Mouse (Mus musculus) layer of hippocampus, adult 9-11 months (tissue): Measurements from ENCODE around the gene Slamf9.
A peak's percentile ranks its signal among the peaks of the same experiment; 100 is the strongest.

Source experiments
- DNase-seq: peaks from one replicate; pipeline ENCODE4 v3.0.0; 2022

Slamf9 gene

DNA sequence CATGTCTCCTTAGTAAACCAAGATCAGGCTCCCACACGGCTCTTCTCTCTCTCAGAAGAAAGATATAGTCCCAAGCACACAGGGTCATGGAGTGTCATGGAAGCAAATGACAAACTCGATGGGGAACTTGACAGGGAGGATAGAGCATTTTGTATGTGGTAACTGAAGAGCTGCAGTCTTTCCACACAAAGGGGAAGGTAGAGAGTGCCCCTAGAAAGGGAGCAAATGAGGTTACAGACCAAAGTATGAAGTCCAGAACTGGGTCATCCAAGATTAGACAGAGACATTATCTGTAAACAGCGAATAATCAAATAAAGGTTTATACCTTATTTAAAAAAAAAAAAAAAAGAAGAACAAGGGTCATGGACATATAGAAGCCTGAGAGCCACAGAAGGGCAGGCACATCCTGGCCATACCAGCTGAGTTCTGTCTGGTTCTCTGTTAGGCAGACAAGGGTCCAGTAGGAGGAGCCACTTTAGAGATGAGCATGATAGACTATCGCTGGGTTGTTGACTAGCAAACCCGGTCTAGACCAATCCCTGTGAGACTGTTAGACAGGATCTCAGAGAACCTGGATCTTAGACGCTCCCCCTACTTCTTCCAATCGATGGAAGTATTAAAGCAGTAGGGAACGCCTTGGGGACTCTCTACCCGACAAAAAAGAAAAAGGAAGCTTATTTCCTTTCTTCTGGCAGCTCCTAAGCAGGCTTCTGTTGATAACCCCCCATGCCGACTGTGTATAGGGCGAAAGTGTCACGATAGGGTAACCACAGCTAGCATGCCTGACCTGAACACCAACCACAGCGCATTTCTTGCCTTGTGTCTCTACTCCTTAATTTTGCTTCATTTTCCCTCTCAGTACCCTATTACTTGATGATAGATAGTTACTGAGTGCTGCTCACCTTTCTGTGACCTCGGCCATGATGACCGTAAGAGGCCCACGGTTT is 11.5 kb upstream of the Slamf9 start:
- no peak for DNase-seq

DNA sequence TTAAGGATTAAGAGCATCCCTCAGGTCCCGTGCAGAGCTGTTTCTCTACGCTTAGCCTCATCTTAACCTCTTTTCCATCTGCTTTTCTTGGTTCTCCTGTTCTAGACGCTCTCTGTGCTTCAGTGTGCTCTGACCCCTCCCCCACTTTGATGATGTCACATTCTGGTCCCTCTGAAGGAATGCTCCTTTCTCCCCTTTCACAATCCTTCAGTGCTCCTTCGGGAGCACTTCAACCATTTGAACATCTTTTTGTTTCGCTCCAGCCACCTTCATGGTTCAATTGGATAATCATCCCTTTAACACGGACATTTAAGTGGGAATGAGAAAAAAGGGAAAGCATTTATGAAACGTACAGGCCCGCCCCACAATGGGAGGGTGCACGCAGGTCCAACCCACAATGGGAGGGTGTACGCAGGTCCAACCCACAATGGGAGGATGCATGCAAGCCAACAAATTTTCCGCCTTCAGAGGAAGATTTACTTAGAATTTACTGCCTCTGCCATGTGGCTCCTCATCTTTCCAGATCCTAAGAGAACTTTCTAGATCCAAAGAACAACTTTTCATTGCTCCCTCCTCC is 6.8 kb upstream of the Slamf9 start:
- DNase-seq: no peak

- DNase-seq: no peak
Observed at GRCm38 (mm10) chr1:172469373-172469772, 5.8 kb upstream of the Slamf9 start.

GRCm38 (mm10) chr1:172469810-172470448 is 5.2 kb upstream of the Slamf9 start:
- DNase-seq: no peak

GRCm38 (mm10) chr1:172472909-172473308 is 2.2 kb upstream of the Slamf9 start:
- no peak for DNase-seq

GRCm38 (mm10) chr1:172474196-172474595 is 962 bp upstream of the Slamf9 start:
- DNase-seq: no peak

- no peak for DNase-seq
Observed at GRCm38 (mm10) chr1:172478020-172478419, 2.9 kb downstream of the Slamf9 start.

- DNase-seq: no peak
Observed at GRCm38 (mm10) chr1:172480376-172480775, 5.2 kb downstream of the Slamf9 start.

DNA sequence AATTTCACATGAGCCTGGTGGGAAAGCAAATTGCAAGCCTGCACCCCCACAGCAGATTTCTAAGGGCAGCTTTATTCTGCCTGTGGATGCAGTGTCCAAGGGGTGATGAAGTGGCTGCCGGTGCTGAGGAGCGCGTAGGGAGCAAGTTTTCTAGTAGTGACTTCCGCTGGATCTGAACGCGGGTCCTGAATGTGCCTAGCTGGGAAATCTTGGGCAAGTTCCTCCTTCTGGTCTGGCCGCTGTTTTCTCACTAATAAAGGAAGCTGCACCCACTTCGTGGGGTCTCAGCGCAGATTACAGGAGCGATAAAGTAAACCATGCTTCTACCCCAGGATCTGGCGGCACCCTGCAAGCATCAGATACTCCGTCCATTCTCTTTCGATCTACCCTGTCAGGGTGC is 6.0 kb downstream of the Slamf9 start:
- DNase-seq: no peak

GRCm38 (mm10) chr1:172481540-172482280 is 6.6 kb downstream of the Slamf9 start, which contains the start of gene Igsf9:
Gene Igsf9 (plus strand): TSS chr1:172481788.
- DNase-seq: peak; percentile 95

DNA sequence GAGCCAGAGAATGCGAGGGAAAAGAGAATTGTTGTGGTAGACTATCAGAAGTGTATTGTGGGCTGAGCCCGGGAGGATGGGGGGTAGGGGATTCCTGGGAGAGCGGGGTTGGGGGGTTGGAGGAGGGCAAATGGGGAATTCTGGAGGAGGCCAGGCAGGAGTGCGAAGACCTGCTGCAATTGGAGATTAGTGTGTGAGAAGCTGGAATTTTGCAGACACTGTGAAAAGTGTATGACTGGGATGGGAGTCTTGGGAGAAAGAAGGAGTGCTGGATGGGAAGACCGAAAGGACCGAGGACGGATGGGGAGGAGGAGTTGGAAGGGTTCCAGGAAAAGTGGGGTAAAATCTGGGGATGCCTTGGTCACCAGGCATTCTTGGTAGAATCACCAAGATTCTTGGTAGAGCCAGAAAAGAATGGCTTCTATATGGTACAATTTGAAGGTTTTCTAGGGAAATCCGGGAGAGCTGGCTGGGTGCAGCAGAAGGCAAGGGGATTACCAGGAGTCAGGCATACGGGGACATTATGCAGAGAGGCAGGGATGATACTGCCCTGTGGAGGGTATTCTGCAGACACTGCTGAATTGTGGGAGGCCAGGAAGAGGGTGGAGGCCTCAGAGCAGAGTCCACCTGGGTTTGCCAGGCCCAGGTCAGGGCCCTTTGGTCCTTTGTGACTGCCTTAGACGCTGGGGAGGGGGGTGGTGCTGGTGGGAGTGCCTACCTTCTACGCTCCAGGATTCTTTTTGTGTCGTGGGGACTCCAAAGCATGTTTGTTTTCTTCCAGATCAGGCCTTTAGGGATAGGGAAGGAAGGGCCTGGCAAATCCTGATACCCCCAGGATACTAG is 7.6 kb downstream of the Slamf9 start:
- no peak for DNase-seq

DNA sequence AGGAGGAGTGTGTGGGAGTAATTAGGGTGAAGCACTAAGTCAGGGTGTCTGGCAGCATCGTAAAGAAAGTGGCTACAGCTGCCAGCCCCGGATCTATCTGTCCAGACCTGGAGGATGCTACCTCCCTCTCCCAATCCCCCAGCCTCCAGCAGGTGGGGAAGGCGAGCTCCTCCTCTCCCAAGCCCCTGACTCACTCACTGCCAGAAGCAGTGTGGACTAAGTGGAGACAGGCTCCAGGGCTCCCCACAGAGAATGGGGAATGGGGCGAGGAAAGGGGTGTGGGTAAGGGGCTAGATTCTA is 8.2 kb downstream of the Slamf9 start:
- DNase-seq: no peak

DNA sequence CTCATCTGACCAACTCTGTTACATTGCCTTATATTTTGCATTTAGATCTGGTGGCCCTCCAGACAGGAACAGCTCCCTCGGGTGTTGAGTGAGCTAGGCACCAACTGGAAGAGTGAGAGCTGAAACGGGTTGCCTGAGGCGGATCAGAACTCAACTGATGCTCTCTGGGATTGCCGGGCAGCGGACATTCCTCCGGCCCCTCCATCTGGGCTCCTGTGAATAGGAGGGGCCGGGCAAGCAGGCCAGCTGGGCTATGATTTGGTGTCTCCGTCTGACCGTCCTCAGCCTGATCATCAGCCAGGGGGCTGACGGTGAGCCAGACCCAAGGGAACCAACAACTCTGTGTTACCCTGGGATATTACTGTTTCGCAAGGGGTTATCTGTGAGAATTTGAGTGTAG is 9.1 kb downstream of the Slamf9 start:
- no peak for DNase-seq

DNA sequence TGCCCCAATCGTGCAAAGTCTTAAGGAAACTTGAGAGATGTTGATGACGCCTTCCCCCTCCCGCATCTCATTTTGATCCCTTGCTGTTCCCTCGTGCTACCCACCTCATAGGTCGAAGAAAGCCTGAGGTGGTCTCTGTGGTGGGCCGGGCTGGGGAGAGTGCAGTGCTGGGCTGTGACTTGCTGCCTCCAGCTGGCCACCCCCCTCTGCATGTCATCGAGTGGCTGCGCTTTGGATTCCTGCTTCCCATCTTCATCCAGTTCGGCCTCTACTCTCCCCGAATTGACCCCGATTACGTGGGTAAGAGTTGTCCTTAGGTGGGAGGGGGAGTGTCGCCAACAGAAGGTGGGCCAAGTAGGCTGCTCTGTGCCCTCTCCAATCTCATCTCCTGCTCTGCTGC is 9.5 kb downstream of the Slamf9 start:
- no peak for DNase-seq

- no peak for DNase-seq
Observed at GRCm38 (mm10) chr1:172485821-172486220, 10.7 kb downstream of the Slamf9 start.

DNA sequence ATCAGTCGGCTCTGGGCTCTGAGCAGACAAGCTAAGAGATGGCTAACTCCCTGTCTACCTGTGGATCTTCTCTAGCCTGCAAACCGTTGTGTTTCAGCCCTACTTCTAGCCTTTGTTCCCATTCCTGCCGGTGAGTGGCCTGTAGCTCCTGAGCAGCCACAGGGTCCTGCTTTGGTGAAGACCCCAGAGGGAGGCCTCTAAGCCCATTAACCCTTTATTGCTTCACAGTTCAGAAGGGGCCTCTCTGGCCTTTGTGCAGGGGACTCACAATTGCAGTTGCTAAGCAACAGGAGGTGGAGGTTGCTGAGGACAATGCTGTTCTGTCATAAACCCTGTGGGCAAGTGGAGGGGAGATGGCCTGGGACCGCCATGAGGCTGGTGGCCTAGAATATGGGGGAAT is 11.1 kb downstream of the Slamf9 start:
- no peak for DNase-seq

GRCm38 (mm10) chr1:172486651-172487050 is 11.5 kb downstream of the Slamf9 start:
- DNase-seq: no peak

- DNase-seq: no peak
Observed at GRCm38 (mm10) chr1:172487859-172488258, 12.7 kb downstream of the Slamf9 start.

DNA sequence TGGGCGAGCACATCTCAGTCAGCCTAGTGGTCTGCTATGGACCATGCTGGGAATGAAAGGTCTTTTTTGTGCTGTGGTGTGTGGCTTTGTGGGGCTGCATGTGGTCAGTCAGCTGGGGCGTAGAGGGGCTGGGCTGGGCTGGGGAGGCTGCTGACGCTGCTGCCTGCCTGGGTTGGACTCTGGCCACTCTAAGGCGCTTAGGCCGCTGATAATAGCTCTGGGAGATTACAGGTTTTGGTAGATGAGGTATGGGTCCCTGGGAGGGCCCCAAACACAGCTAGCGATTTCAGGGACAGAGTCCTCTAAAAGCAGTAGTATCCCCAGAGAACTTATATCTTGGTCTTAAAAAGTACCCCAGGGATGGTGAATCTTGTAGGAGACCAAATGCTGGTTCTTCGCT is 13.7 kb downstream of the Slamf9 start:
- DNase-seq: no peak

DNA sequence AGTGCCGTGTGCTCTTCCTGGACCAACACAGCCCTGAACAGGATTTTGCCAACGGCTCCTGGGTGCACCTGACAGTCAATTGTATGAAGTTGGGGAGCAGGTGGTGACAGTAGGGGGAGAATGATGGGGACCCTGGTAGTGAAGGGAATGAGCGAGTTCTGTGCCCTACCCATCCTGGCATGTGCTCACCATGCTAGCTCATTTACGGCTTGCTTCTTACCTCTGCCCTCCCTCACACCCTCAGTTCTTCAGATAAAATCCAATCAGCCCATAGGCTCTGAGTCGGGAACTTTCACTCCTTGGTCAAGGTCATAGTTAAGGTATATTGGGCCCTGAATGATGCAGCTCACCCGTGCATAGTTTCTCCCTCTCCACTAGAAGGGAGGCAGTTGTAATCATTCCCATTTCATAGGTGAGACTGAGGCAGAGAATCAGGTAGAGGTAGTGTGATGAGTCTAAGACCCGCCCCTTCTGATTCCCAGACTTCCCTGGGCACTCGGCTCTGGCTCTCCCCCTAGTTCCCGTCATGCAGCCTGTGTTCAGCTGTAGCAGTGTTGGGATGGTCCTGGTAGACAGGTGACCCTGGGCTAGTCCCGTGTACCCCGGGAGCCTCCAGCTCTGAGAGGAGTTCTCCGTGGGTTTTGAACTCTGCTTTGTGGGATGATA is 14.6 kb downstream of the Slamf9 start:
- DNase-seq: no peak

DNA sequence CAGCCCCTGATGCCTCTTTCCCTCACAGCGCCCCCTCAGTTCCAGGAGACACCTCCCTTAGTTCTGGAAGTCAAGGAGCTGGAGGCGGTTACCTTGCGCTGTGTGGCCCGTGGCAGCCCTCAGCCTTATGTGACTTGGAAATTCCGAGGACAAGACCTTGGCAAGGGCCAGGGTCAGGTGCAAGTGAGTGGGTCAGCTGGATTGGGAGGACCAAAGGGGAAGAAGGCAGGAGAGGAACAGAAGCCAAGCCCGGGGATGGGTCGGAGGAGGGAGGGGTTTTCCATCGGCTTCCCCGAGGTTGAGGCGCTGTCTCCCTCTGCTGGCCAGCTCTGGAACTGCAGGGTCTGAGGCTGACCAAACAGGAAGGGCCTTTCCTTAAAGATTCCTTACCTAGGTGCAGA is 15.1 kb downstream of the Slamf9 start:
- peak; percentile 68 for DNase-seq

- no peak for DNase-seq
Observed at GRCm38 (mm10) chr1:172492047-172492446, 16.9 kb downstream of the Slamf9 start.
